Mouse (Mus musculus) R1 (cell line): ENCODE results near the gene Vmn1r142.
"Not testable (repeated sequence)": the region's sequence is repeated elsewhere in the genome, so short reads cannot be mapped to it uniquely, and the experiment has no call there.

Experiments used
- DNase-seq: peaks from one replicate; pipeline ENCODE4 v3.0.0-alpha.2; 2018; ENCODE audit warnings: low read depth, low spot score

Gene Vmn1r142

DNA sequence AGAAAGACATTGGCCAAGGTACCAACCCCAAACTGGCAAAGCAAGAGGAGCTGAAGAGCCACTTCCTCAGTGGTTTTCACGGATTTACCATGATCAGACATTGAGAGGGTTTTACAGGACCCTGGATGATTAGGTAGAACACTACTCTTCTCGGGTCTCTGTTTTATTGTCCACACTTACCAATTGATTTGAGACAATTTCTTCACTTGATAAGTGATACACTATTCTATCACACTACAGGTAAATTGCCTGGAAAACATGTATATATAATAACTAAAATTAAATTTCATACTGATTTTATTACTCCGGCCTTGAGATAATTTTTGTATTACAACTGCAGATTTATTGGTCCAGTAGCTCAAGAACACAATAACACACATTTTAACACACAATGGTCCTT, at the start of gene Vmn1r142:
Vmn1r142 (minus strand) TSS at position 101 of the 400 bp plus-strand sequence.
- not testable (repeated sequence) for DNase-seq

DNA sequence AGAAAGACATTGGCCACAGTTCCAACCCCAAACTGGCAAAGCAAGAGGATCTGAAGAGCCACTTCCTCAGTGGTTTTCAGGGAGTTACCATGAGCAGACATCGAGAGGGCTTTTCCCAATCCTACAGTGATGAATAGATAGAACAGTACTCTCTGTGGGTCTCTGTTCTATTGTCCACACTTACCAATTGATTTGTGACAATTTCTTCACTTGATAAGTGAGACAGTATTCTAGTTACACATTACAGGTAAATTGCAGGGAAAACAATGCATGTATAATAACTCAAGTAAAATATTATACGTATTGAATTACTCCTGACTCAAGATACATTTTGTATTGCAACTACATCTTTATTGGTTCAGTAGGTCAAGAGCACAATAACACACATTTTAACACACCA, 37.3 kb upstream of the Vmn1r142 start, which contains the start of gene Gm8653:
Gm8653 (minus strand) TSS at position 101 of the 400 bp plus-strand sequence.
- not testable (repeated sequence) for DNase-seq

DNA sequence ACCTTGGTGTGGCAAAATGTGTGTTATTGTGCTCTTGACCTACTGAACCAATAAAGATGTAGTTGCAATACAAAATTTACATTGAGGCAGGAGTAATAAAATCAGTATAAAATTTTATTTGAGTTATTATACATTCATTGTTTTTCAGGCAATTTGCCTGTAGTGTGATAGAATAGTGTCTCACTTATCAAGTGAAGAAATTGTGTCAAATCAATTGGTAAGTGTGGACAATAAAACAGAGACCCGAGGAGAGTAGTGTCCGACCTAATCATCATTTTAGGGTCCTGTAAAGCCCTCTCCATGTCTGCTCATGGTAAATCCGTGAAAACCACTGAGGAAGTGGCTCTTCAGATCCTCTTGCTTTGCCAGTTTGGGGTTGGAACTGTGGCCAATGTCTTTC, 25.2 kb upstream of the Vmn1r142 start, which contains the start of gene Vmn1r143:
Vmn1r143 (plus strand) TSS at position 301 of the 400 bp plus-strand sequence.
- not testable (repeated sequence) for DNase-seq

DNA sequence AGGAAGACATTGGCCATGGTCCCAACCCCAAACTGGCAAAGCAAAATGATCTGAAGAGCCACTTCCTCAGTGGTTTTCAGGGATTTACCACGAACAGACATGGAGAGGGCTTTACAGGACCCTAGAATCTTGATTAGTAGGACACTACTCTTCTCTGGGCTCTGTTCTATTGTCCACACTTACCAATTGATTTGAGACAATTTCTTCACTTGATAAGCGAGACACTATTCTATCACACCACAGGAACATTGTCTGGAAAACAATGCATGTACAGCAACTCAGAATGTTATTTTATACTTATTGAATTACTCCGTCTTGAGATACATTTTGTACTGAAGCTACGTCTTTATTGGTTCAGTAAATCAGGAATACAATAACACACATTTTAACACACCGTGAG, 29.2 kb downstream of the Vmn1r142 start, which contains the start of gene Gm10666:
Gm10666 (minus strand) TSS at position 101 of the 400 bp plus-strand sequence.
- not testable (repeated sequence) for DNase-seq

DNA sequence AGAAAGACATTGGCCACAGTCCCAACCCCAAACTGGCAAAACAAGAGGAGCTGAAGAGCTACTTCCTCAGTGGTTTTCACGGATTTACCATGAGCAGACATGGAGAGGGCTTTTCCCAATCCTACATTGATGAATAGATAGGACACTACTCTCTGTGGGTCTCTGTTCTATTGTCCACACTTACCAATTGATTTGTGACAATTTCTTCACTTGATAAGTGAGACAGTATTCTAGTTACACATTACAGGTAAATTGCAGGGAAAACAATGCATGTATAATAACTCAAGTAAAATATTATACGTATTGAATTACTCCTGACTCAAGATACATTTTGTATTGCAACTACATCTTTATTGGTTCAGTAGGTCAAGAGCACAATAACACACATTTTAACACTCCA, 45.7 kb downstream of the Vmn1r142 start, which contains the start of gene Gm16451:
Gm16451 (minus strand) TSS at position 101 of the 400 bp plus-strand sequence.
- not testable (repeated sequence) for DNase-seq
